Mouse (Mus musculus) gastrocnemius, postnatal 10 days (tissue): ENCODE results near the gene Mbnl2. TPM values are rescaled to one million over a fixed set of nuclear protein-coding genes. Genes with fewer than 3 reads are reported as not detected.
A peak's percentile ranks its signal among the peaks of the same experiment; 100 is the strongest.

Experiments used
- DNase-seq: peaks from one replicate; pipeline ENCODE4 v3.0.0; 2021; ENCODE audit warnings: mixed read lengths
- total RNA-seq, 2 experiments: library from RNA; stranded (reverse); gene quantifications; 2 replicates each; pipeline ENCODE4 v1.2.3; 2021

The Mbnl2 gene
- total RNA-seq, 2 experiments from 2014 or later: 213 to 224 TPM

DNA sequence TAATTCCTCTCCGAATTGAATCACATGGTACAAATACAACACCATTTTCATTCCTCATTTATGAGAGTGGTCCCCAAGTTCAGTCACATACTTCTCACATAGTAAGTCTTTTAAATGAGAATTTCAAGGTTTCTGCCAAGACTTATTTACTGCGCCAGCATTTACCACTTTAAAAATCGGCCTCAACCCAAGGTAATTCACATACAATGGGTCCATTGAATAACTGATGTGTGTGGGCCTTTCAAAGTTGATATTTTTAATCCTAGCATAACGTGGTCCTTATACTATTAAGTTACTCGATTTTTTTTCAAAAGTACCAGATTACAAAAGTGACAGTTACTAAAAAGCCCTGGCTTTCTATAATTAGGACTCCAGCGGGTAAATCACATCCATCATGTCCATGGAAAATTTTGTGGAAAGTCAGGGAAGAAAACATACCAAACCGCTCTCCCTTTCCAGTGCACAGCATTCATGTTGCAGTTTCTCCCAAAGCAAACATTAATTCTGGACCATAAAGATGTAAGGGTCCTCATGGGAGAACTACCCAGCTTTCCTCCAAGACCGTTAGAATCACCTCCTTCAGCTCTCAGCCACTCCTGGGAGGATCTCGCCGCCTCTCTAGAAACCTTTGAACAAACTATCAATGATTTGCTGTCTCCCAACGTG lies 107.8 kb downstream of the Mbnl2 start:
- DNase-seq: no peak

DNA sequence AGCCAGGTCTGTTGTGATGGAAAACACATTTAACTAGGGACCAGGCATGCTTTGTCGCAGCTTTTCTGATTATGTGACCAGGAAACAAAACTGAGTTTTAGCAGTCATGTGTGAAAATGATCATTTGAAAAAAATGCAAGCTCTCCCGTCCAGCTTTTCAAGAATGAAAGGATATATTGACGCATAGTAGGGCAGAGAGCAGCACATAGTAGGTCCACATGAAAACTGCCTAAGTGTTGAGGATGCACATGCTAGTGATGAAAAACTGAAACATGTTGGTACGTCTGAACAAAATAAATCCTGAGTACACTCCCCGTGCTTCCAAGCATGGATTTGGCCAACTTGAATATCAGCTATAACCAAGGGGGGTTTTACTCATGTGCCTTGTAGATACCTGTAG lies 109.1 kb downstream of the Mbnl2 start:
- DNase-seq: no peak

DNA sequence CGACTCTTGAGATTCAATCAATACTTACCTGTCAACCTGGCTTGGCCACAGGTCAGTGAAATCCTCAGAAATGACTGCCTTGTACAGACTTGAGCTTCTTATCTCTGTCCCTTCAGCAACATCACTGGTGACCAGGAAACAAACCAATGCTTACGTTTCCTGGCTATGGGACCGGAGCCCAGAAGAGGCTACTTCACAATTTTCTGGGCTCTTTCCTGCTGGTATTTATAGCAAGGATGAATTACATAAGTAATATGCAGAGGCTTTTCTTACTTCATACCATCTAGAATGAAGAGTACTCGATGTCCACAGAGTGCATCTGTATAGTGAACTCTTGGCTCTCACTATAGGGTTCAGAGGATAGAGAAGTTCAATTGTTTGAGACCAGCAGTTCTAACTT lies 111.8 kb downstream of the Mbnl2 start:
- no peak for DNase-seq

DNA sequence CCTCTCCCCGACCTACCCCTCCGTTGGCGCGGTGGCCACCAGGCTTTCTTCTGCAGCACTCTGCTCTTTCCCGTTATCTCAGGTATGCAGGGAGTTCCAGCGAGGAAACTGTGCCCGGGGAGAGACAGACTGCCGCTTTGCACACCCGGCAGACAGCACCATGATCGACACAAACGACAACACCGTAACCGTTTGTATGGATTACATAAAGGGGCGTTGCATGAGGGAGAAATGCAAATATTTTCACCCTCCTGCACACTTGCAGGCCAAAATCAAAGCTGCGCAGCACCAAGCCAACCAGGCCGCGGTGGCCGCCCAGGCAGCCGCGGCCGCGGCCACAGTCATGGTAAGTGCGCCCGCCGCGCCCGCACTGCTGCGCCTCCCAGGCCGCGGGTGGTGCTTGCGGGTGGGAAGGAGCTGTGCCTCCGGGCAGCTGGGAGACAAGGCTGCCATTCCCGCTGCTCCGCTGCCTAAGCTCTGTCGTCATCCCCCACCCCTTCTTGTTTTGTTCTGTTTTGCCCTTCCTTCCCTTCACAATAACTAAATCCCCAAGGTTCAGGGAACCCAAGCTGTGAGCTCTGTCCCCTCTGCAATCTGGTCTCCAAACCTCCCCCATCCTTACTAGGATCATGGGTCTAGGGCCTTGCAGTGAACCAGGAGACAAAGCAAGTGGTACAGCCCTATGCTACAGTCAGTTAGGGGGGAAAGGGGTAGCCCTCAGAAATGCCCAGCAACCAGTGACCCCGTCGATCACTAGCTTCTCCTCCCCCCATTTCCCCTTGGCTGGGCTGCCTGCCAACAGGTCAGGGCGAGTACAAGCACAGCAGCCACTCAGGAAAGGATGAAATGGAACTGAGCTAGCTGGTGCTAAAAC lies 113.6 kb downstream of the Mbnl2 start:
- no peak for DNase-seq

DNA sequence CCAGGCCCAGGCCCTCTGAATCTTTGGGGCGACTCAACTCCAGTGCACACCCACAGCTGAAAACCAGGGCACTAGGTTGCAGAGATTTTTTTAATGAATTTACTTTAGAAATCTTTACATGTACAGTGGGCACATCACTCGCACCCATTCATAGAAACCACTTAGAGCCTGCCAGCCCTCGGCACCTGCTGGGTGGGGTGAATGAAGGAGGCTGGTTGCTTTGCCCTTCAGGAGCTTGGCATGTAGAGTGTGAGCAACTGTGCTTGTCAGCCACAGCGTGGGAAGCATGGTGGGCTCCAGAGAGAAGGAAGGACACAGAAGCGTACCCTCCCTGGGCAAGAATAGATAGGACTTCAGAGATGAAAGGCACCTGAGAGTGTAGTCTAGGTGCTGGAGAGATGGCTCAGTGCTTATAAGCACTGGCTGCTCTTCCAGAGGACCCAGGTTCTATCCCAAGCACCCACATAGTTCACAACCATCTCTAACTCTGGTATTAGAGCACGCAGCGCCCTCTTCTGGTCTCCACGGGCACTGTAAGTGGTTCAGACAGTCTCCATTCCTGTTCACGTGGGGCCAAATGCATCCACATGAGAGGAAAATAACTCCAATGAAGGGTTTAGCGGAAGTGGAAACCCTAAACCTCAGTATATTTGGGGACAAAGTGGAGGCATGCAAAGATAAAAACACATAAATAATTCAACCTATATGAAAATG lies 114.9 kb downstream of the Mbnl2 start:
- no peak for DNase-seq

DNA sequence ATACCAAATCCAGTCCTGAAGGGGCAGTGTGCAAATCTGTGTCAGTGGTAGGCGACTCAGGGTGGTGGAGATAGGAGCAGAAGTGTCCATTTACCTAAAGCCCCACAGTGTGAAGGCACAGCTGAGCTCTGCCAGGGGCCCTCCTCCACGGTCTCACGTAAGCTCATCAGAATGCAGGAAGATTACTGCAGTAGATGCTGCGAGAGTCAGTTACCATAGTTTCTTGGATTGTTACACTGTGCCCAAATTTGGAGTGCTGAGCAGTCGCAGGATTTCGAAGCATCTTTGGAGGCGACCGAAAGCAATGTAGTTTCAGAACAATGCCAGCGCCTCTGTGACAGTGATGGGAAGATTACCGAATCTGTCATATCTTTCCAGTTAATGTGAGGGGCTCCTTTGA lies 116.2 kb downstream of the Mbnl2 start:
- DNase-seq: no peak

DNA sequence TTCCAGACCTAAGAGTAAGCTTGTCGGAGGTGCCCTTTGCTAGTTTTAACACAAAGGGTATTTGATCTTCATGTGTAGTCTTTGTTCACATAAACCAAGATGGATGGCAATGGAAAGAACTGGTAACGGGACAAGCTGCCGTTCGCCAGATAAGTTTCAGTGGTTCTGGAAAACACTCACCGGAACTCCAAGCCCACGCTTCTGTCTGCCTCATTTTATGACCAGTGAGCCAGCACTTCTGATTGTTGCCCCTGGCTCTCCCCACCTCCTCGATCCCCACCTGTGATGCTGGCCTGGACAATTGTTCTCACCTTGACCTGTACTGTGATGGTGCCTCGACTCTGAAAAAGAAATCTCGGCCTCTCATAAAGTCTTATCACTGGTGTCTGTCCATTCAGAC lies 117.0 kb downstream of the Mbnl2 start:
- no peak for DNase-seq

DNA sequence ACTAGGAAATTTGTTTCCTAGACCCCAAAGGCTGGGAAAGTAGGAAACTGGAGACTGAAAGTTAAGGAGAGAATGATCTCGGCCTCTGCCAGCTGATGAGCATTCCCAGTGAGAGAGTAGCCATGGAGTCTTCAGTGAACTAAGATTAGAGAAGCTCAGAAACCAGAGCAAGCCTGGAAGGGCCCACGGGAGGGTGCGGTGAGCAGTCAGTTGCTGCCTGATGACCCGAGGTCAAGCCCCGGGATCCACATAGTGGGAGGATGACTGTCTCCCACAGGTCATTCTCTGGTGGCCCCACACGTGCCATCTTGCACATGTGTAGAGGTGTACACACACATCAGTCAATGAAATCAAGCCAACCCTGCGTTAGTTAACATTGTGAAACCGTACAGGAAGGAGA lies 118.0 kb downstream of the Mbnl2 start:
- no peak for DNase-seq

DNA sequence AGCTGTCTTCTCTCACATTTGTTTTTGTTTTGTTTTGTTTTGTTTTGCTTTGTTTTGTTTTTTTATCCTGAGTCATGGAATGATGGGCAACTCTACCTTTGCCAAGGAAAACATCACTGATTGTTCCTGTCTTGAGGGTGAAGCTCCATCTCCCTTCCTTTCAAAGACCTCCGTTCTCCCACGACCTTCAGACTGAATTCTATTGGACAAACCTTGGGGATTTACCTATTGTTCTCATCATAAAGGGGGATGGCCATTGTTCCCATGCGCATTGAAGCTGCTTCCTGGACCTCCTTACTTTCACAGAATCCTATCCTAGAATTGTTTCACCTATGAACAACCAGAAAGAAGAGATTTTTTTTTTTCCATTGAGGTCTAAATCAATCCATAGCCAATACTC lies 118.7 kb downstream of the Mbnl2 start:
- DNase-seq: no peak

DNA sequence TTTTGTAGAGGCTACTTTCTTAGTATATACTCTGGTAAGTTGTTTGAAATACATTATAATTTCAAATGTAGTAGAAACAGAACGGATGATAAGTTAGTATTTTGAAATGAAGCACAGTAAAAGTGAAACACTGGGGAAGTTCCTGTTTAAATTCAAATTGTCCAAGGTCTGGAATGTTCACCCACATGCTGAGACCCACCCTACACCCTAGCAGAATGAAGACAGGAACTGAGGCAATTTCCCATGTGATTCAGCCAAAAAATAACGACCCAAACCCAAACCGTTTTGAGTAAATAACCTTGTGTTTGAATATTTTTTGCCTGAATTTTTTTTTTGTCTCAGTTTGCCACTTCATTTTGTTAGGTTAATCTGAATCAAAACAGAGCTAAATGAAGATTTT lies 119.4 kb downstream of the Mbnl2 start:
- no peak for DNase-seq

DNA sequence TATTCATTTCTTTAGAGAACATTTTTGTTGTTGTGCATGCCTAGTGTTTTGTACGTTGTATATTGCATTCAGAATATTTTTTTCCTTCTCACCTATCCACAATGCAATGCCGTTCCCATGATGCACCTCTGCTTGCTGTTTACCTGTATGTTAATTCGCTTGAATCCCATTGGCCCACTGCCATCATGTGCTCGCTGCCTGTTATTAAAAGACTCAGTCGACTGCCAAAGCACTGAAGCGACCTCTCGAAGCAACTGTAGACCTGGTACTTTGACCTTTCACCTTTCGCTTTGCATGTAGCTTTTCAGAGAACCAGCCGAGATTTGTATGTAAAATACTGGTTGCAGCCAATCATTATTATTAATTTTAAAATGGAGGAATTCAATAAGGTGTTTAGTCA lies 120.0 kb downstream of the Mbnl2 start:
- DNase-seq: no peak

DNA sequence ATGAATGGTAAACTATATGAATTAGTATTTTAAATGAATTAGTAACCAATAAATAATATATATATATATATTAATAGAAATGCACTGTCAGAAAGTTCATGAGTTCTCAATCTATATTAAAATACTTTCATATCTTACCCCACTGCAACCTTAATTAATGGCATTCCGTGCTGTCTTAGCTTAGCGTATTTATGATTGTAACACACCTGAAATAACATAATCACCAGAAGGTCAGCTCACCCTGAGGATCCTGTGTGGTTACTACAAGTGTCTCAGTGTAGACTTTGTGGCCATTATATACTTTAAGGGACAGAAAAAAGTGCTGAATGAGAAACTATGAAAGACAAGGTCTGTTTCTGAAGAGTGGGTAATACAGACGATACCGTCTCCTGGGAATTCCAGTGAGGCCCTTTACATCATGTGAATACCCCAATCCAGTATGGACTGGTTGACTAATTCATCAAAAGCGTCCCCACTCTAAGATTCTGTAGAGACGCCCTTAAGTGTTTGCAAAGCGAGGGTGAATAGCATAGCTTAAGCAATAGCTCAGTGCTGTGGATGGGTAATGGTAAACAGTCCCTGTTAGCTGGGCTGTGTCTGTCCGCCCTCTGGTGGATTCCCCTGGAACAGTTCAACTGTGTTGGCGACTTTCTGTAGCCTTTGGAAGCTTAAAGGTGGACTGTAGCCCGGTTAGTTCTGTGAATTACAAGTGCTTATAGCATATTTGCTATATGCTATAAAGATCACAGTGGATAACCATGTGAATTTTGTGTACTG lies 122.6 kb downstream of the Mbnl2 start:
- DNase-seq: peak; percentile 61

DNA sequence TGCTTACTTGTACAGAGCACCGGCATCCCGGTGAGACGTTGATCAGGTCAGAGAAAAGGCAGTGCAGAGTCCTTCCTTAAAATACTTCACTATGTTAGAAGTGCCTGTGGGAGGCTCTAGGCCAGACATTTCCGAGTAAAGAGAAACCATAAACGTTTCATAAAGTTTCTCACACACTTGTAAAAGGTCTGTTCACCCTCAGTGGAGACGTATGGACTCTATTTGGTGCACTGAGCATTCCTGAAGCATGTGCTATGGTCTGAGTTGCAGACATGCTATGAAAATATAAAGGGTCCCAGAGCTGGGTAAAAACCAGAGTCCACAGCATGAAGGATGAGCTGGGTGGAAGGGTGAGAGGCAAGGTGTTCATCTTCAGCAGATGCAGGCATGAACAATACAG lies 124.1 kb downstream of the Mbnl2 start:
- DNase-seq: no peak

DNA sequence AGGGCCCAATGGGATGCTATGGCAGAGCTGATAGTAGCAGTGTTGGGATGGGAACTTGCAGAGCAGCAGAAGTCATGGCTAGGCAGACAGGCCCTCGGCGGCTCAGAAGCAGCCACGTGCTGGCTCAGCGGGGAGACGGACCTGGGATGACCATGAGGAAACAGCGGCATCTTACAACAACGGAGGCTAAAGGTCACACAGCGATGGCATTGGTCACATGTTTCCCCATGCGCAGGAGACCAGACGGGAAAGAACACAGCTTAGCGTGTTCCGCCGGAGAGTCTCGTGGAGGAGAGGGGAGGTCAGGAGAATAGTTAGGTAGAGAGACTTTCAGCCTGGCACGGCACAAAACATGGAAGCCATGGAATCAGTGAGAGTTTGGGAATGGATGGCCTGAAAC lies 125.7 kb downstream of the Mbnl2 start:
- no peak for DNase-seq

DNA sequence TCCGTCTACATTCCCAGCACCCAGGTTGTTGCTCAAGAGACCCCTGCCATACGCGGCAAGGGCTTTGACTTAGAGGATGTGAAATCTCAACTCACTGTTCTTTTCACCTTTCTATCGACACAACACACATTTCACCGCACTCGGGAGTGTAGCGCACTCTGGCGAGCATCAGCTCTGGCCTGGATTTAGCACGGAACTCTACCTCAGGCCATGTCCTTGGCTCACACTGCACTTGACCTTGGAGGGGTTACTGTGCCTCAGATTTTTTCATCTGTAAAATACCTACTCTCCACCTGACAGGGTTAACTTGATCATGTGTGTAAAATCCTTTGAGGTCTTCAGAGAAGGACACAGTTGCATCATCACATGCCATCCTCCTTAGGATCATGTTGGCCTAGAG lies 127.2 kb downstream of the Mbnl2 start:
- DNase-seq: no peak

DNA sequence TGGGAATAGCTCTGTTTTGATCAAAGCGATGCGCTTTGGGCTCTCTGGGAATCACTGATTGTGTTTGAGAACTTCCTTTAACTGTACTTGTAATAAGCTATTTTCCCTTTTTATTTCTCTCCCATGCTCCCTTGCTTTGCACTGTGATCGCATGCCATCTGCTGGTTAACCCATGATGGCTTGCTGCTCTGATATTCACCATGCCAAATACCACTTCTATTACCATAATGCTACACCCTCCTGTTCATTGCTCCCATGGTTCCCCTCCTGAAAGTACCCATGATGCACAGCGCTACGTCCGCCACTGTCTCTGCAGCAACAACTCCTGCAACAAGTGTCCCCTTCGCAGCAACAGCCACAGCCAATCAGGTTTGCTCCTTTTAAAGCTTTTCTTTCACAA lies 128.9 kb downstream of the Mbnl2 start:
- DNase-seq: no peak

DNA sequence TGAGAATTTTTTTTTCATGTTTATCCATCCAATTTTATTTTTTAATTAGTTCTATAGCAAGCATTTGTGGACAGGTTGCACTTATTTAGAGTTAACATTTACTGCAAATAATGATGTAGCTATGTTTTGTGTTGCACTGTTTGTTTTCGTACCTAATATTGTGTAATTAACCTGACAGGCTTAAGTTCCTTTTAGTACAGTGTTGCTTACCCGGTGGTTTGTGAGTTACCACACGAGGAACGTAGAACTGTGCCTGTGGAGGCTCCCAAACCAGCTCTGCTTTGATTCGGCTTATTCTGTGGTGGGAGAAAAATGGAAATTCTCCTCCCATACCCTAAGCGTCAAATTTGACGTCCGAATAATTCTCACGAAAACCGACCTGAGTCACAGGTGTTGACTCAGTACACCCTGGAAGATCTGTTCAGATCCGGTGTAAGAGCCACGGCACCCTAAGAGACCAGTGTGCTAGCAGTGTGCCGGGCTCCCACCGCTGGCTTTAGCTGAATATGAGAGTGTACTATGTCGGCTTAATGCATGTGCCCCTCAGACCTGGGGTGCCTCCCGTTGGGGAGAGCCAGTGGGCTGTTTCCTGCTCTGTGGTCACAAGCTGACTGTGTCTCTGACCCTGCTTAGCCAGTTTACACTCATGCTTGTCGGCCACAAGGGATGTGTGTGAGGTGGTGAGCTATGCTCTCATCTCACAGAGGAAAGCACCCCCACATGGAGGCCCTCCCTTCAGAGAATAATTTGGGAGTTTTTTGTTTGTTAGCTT lies 129.5 kb downstream of the Mbnl2 start:
- no peak for DNase-seq

DNA sequence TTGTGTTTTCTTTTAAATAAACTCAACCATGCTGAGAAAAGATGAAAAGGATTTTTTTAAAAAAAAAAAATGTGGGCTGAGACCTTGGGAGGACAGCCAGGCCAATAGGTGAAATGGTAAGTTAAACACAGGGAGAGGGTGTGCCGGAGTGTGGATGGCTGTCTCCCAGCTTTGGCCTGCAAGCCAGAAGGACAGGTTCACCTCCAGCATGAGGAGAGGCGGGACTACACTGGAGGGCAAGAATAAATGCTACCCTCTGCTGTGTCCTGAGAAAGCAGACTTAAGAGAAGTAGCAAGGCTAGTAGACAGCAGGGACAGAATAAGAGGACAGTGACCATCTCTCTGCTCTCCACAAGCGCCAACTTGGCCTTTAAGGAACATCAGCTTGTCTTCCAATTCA lies 130.1 kb downstream of the Mbnl2 start:
- no peak for DNase-seq

DNA sequence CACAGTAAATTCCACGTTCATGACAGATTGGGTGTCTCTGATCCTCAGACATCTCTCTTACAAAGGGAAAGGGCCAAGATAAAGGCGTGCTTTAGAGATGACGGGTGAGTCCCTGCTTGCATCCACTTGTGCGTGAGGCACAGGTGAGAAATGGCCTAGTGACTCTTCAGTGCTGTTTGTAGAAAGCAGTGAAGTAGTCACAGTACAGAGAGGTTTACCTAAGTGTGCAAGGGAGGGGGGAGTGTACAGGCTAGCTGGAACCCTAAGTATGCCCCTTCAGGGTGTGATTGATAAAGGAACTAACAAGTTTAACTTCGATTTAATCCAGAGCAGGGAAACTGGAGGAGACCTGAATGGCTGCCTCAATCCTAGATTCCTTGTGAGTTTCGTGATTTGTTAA lies 130.8 kb downstream of the Mbnl2 start:
- DNase-seq: no peak

DNA sequence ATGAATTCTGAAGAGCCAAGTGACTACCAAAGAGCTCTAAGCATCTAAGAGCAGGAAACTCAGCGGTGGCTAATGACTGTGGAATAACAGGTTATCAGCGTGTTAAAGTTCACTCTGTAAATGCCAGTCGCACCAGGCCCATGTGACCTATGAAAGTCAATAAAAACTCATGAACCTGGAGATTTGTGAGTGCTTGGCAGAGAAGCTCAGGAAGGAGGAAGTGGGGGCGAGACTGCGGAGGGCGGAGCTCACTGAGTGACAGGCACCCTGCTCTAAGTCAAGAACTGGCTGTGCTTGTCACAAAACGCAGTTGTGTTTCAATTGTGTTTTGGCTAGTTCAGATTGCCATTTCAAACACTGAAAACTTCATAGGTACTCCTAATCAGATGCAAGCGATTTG lies 131.4 kb downstream of the Mbnl2 start:
- DNase-seq: no peak

DNA sequence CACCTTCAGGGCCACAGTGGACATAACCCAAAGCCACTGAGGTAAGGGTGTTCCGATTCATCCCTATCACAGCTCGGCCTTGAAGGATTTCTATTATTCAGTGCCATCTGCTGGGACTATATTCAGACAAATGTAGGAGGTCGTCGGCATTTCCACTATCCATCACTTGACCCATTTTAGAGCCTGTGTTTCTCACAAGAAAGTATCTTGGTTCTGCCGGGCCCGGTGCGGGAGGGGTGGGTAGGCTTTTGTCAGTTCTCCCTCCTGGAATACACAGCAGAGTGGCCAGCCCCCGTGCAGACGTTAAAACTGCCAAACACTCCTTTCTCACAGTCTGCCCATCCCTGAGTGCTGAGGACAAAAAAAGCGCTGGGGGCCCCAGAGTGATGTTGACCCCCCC lies 134.4 kb downstream of the Mbnl2 start:
- DNase-seq: no peak

DNA sequence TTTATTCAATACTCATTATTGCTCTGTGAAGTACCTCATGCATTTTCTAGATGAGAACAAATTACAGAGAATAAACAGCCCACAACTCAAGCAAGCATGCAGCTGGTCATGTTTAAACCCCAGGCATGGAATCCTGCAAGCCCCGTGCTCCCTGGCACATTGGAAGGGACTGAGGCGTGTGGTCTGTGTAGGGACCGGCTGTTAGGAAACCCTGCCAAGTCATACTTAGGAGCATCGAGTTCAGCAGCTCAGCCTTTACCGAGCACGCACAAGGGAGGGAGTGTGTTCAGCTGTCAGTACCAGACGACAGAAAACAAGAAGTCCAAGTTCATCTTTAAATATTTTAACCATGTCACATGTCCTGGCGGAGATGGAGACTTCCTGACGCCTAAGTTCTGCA lies 141.4 kb downstream of the Mbnl2 start:
- peak; percentile 28 for DNase-seq
